8 mouse cellular contexts compared by ENCODE assay signal in the genomic region with DNA sequence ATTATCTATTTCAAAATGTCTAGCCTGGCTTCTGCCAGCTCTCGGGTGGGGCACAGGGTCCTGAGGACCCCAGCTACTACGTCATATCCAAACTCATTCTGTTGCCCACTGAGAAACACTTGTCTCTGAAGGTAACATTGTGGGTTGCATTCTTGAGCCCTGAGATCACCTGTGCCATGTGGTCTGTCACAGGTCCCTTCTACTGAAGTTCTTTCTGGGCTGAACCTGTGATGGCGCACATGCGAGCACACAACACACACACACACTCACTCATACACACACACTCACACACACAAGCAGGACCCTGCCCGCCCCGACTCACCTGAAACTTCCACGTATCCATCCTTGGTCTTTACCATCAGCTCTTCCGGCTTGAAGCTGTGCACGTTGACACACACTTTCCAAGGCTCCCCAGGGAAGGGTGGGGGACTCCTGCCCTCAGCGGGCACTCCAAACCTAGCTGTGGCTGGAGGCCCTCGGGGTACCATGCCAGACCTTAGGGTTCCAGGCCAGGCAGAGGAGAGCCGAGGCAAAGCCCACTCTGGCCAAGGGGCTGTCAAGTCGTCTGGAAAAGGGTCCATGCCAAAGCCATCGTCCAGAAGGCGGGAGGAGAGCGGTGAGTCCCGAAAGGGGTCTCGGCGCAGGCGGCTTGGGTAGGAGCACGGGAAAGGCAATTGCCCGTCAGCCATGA. TPM values are rescaled to one million over a fixed set of nuclear protein-coding genes. Genes with fewer than 3 reads are reported as not detected.
A peak's percentile ranks its signal among the peaks of the same experiment; 100 is the strongest.
DNase-seq lines count a peak whose midpoint lies in the region; ATAC-seq and TF ChIP-seq lines count a peak whose summit lies in the region.

No protein-coding gene starts in this region.

- H3K4me3 ChIP-seq in kidney, embryonic 14.5 days (ENCODE audit: low read length), result peak overlapping the region; percentile 26
- H3K4me3 ChIP-seq in hindbrain, embryonic 11.5 days (ENCODE audit: low read depth, low read length), result 0 out of 2 replicates have a peak overlapping the region, but pooled peaks have one; percentile 21
- peak overlapping the region; percentile 45 for H3K4me3 ChIP-seq in lung, postnatal 0 days (ENCODE audit: low read depth, low read length)

- H3K27me3 ChIP-seq in kidney, embryonic 14.5 days (ENCODE audit: control insufficient read depth, insufficient read depth, low read length), result no peaks in the 10 kb centered on the region
- H3K27me3 ChIP-seq in hindbrain, embryonic 11.5 days (ENCODE audit: control insufficient read depth, insufficient read depth, low read length), result no peaks in the 10 kb centered on the region
- no peaks in the 10 kb centered on the region for H3K27me3 ChIP-seq in lung, postnatal 0 days (replicated peaks; ENCODE audit: insufficient read depth, low read length)

- no peaks in the 10 kb centered on the region for H3K36me3 ChIP-seq in kidney, embryonic 14.5 days (ENCODE audit: control insufficient read depth, insufficient read depth, low read length)
- no peaks in the 10 kb centered on the region for H3K36me3 ChIP-seq in hindbrain, embryonic 11.5 days (ENCODE audit: control insufficient read depth, insufficient read depth, low read length)
- H3K36me3 ChIP-seq in lung, postnatal 0 days (ENCODE audit: insufficient read depth, low read length), result no peaks in the 10 kb centered on the region

- peak; percentile 33; the same call in 1 of the 2 replicates for TF ChIP-seq EP300 in lung, postnatal 0 days (IDR thresholded peaks at IDR 0.05)

- H3K9me3 ChIP-seq in kidney, embryonic 14.5 days (ENCODE audit: control insufficient read depth, low read length), result no peaks in the 10 kb centered on the region
- H3K9me3 ChIP-seq in hindbrain, embryonic 11.5 days (ENCODE audit: control insufficient read depth, low read length), result no peaks in the 10 kb centered on the region
- no peaks in the 10 kb centered on the region for H3K9me3 ChIP-seq in lung, postnatal 0 days (ENCODE audit: low read length)

- no peak for TF ChIP-seq CTCF in lung, postnatal 0 days (IDR thresholded peaks at IDR 0.05)

- WGBS in kidney, embryonic 14.5 days, result 50% methylated on average over 22 of the region's 22 CpGs
- WGBS in hindbrain, embryonic 11.5 days, result 61% methylated on average over 22 of the region's 22 CpGs
- WGBS in lung, postnatal 0 days, result 41% methylated on average over 22 of the region's 22 CpGs

- peak overlapping the region; percentile 47; the same call in 1 of the 2 replicates for H3K9ac ChIP-seq in kidney, embryonic 14.5 days (ENCODE audit: low read depth, low read length)
- H3K9ac ChIP-seq in hindbrain, embryonic 11.5 days (ENCODE audit: low read depth, low read length), result 0 out of 2 replicates have a peak overlapping the region, but pooled peaks have one; percentile 42
- H3K9ac ChIP-seq in lung, postnatal 0 days (replicated peaks; ENCODE audit: low read depth), result peak overlapping the region; percentile 72

- peaks cover 9% of the 10 kb centered on the region; the same call in 1 of the 2 replicates for H3K4me1 ChIP-seq in kidney, embryonic 14.5 days (ENCODE audit: control insufficient read depth, insufficient read depth, low read length)
- peaks cover 11% of the 10 kb centered on the region; the same call in 1 of the 2 replicates for H3K4me1 ChIP-seq in hindbrain, embryonic 11.5 days (replicated peaks; ENCODE audit: control insufficient read depth, insufficient read depth, low read length)
- H3K4me1 ChIP-seq in lung, postnatal 0 days (ENCODE audit: insufficient read depth, low read depth, low read length), result peaks cover 5% of the 10 kb centered on the region; the same call in 1 of the 2 replicates

- H3K4me2 ChIP-seq in kidney, embryonic 14.5 days (replicated peaks; ENCODE audit: low read depth, low read length), result peak overlapping the region; percentile 56
- H3K4me2 ChIP-seq in hindbrain, embryonic 11.5 days (replicated peaks; ENCODE audit: low read depth, low read length), result peak overlapping the region; percentile 43
- H3K4me2 ChIP-seq in lung, postnatal 0 days (replicated peaks; ENCODE audit: low read depth, low read length), result peak overlapping the region; percentile 71

- ATAC-seq in kidney, embryonic 14.5 days (ENCODE audit: low FRiP score, low TSS enrichment), result no peak
- no peak for ATAC-seq in hindbrain, embryonic 11.5 days (ENCODE audit: low FRiP score)
- no peak for ATAC-seq in lung, postnatal 0 days

- H3K27ac ChIP-seq in kidney, embryonic 14.5 days (ENCODE audit: low read depth, low read length), result no peak overlapping the region
- no peak overlapping the region for H3K27ac ChIP-seq in hindbrain, embryonic 11.5 days (ENCODE audit: low read depth, low read length)
- H3K27ac ChIP-seq in lung, postnatal 0 days (ENCODE audit: low read length), result peak overlapping the region; percentile 94

- DNase-seq in kidney, adult 9 months, result no peak
- peak; percentile 44 to 59 for DNase-seq in cerebellum, postnatal 25 days
- no peak for DNase-seq in hindbrain, embryonic 11.5 days (ENCODE audit: low spot score)
- DNase-seq in lung, postnatal 0 days (ENCODE audit: low spot score), result peak; percentile 61
- no peak for DNase-seq in layer of hippocampus, adult 11-12 months (ENCODE audit: low spot score)
- no peak for DNase-seq in natural killer cell, adult 2 months (ENCODE audit: low spot score in 2 of 2)
- no peak for DNase-seq in urinary bladder, postnatal 14 days (ENCODE audit: low spot score)

RNA-seq across cellular contexts. Expression of a gene that starts 0.7 kb away (rescaled TPM):
- polyA plus RNA-seq in kidney, embryonic 14.5 days (2014; fragmentation: Nextera tagmentation; extraction: Ambion mirVana), result 2.4 and 3.0 TPM in 2 replicates
- 6.5 and 7.5 TPM in 2 replicates for polyA plus RNA-seq in hindbrain, embryonic 11.5 days (2014; fragmentation: Nextera tagmentation; extraction: Ambion mirVana)
- 22.2 and 23.6 TPM in 2 replicates for polyA plus RNA-seq in lung, postnatal 0 days (2015; fragmentation: Nextera tagmentation; extraction: Ambion mirVana)

Comparison
In these comparisons a context has a peak if more than half of its experiments do, and no peak if none do; other contexts are left out.
1. DNase-seq: peak in cerebellum, postnatal 25 days (2 of 2) and lung, postnatal 0 days (single experiment); none in kidney, adult 9 months (single experiment), hindbrain, embryonic 11.5 days (single experiment), layer of hippocampus, adult 11-12 months (single experiment), natural killer cell, adult 2 months (0 of 2) and urinary bladder, postnatal 14 days (single experiment).
2. Peak in every context shown above with its lines, with median percentiles within 50 percentile points of each other: H3K4me2 ChIP-seq, H3K4me3 ChIP-seq and H3K9ac ChIP-seq.